Mouse (Mus musculus): ENCODE results near the gene Il4ra. TPM values are rescaled to one million over a fixed set of nuclear protein-coding genes. Genes with fewer than 3 reads are reported as not detected.

Gene Il4ra
- polyA plus RNA-seq, 2 experiments = 2.4 to 2.8 TPM

DNA sequence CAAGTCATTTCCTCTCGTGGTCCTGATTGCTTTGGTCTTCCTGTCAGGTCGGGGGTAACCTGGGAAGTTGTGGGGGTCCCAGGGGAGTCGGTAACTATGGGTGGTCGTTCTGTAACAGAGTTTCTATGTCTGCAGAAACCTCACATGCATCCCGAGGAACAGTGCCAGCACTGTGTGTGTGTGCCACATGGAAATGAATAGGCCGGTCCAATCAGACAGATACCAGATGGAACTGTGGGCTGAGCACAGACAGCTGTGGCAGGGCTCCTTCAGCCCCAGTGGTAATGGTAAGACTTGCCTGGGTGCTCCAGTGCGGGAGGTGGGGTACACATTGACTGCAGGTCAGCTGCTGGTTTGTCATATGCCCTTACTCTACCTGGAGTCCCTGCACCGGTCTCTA is 17.0 kb downstream of the Il4ra start:
- WGBS (ENCODE audit: insufficient replicate concordance) = 64% methylated on average over 8 of the region's 8 CpGs
- ATAC-seq (ENCODE audit: insufficient read depth) = no peak
- Histone ChIP-seq H3K4me3 (ENCODE audit: insufficient read depth in 1 of 2, low read depth in 2 of 2, low read length in 2 of 2) (no peak overlapping the region), H3K4me1 (replicated peaks; ENCODE audit: control insufficient read depth in 2 of 2, insufficient read depth in 2 of 2, low read length in 1 of 2) (no peaks in the 10 kb centered on the region), H3K9ac (replicated peaks) (no peak overlapping the region), H3K27ac (no peak overlapping the region), H3K27me3 (ENCODE audit: control insufficient read depth, insufficient read depth, low read length) (no peaks in the 10 kb centered on the region), H3K9me3 (ENCODE audit: control insufficient read depth, low read length) (no peaks in the 10 kb centered on the region), H3K4me2 (ENCODE audit: low read depth) (no peak overlapping the region), H3K36me3 (replicated peaks; ENCODE audit: control insufficient read depth, insufficient read depth, low read depth) (no peaks in the 10 kb centered on the region)
- DNase-seq (ENCODE audit: low read depth in 3 of 3, low spot score in 3 of 3) = no peak
- no peak for TF ChIP-seq EP300 (IDR thresholded peaks at IDR 0.05; ENCODE audit: low read depth)
- no peak for TF ChIP-seq CTCF (IDR thresholded peaks at IDR 0.05; ENCODE audit: low read depth)

DNA sequence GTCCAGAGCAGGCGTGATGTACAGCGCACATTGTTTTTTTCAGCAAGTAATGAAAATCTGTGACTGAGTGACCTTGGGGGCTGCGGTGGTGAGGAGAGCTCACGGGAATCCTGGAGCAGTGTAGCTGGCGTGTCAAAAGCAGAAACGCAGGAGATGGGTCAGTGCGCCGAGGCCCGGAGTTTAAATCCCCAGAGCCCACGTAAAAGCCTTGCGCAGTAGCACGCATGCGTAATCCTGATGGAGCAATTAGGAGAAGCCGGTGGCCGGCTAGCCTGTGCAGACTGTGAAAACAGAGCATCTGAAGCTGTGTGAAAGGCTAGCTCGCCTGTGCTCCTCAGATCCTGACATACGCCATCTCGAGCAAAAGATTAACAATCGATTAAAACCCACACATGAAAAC is 20.0 kb downstream of the Il4ra start:
- H3K27me3 ChIP-seq (ENCODE audit: control insufficient read depth, insufficient read depth, low read length) = no peaks in the 10 kb centered on the region
- H3K9ac ChIP-seq (replicated peaks) = no peak overlapping the region
- H3K4me2 ChIP-seq (ENCODE audit: low read depth) = no peak overlapping the region
- TF ChIP-seq CTCF (IDR thresholded peaks at IDR 0.05; ENCODE audit: low read depth) (no peak), EP300 (IDR thresholded peaks at IDR 0.05; ENCODE audit: low read depth) (no peak)
- no peak for DNase-seq (ENCODE audit: low read depth in 3 of 3, low spot score in 3 of 3)
- H3K36me3 ChIP-seq (replicated peaks; ENCODE audit: control insufficient read depth, insufficient read depth, low read depth) = no peaks in the 10 kb centered on the region
- no peak overlapping the region for H3K4me3 ChIP-seq (ENCODE audit: insufficient read depth in 1 of 2, low read depth in 2 of 2, low read length in 2 of 2)
- WGBS (ENCODE audit: insufficient replicate concordance) = 84% methylated on average over 19 of the region's 19 CpGs
- ATAC-seq (ENCODE audit: insufficient read depth) = no peak
- peaks cover 0 to 2% of the 10 kb centered on the region in 2 experiments; a peak in 1 of 4 replicates for H3K4me1 ChIP-seq (replicated peaks; ENCODE audit: control insufficient read depth in 2 of 2, insufficient read depth in 2 of 2, low read length in 1 of 2)
- no peak overlapping the region for H3K27ac ChIP-seq
- H3K9me3 ChIP-seq (ENCODE audit: control insufficient read depth, low read length) = no peaks in the 10 kb centered on the region

DNA sequence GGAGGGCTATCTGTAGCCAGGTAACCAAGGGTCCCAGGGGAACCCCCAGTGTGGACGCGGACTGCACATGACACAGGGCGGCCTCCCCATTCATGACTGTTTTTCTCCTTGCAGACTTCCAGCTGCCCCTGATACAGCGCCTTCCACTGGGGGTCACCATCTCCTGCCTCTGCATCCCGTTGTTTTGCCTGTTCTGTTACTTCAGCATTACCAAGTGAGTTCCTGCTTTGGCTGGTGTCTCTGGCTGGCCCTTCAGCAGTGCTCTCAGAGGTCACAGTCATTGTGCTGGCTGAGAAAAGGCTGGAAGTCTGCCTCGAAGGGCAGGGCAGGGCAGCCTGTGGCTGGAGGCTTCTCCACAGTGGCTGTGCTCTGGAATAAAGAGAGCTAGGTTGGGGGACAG is 20.8 kb downstream of the Il4ra start:
- no peaks in the 10 kb centered on the region for H3K9me3 ChIP-seq (ENCODE audit: control insufficient read depth, low read length)
- no peak for DNase-seq (ENCODE audit: low read depth in 3 of 3, low spot score in 3 of 3)
- H3K4me3 ChIP-seq (ENCODE audit: insufficient read depth in 1 of 2, low read depth in 2 of 2, low read length in 2 of 2) = no peak overlapping the region
- ATAC-seq (ENCODE audit: insufficient read depth) = no peak
- H3K9ac ChIP-seq (replicated peaks) = no peak overlapping the region
- no peak overlapping the region for H3K27ac ChIP-seq
- TF ChIP-seq EP300 (IDR thresholded peaks at IDR 0.05; ENCODE audit: low read depth) (no peak), CTCF (IDR thresholded peaks at IDR 0.05; ENCODE audit: low read depth) (no peak)
- no peak overlapping the region for H3K4me2 ChIP-seq (ENCODE audit: low read depth)
- H3K4me1 ChIP-seq (replicated peaks; ENCODE audit: control insufficient read depth in 2 of 2, insufficient read depth in 2 of 2, low read length in 1 of 2) = peaks cover 0 to 2% of the 10 kb centered on the region in 2 experiments; a peak in 1 of 4 replicates
- H3K36me3 ChIP-seq (replicated peaks; ENCODE audit: control insufficient read depth, insufficient read depth, low read depth) = no peaks in the 10 kb centered on the region
- WGBS (ENCODE audit: insufficient replicate concordance) = 64% methylated on average over 6 of the region's 6 CpGs
- no peaks in the 10 kb centered on the region for H3K27me3 ChIP-seq (ENCODE audit: control insufficient read depth, insufficient read depth, low read length)

DNA sequence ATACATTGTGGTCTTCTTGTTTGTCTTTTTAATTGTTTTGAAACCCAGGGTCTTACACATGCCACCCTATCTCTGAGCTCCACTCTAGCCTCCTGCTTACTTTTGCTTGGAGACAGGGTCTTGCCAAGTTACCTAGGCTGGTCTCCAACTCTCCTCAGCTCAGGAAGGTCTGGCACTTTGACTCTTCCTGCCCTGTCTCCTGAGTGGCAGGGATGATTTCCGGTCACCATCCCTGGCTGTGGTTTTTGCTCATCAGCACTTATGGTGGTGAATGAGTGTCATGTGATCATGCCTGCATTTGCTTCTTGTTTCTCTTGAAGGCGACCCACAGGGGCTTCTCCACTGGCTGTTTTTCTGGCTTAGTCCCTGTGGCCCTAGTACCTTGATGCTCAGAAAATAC is 21.9 kb downstream of the Il4ra start:
- ATAC-seq (ENCODE audit: insufficient read depth) = no peak
- no peak overlapping the region for H3K4me3 ChIP-seq (ENCODE audit: insufficient read depth in 1 of 2, low read depth in 2 of 2, low read length in 2 of 2)
- H3K4me2 ChIP-seq (ENCODE audit: low read depth) = no peak overlapping the region
- no peak for DNase-seq (ENCODE audit: low read depth in 3 of 3, low spot score in 3 of 3)
- no peak overlapping the region for H3K27ac ChIP-seq
- H3K27me3 ChIP-seq (ENCODE audit: control insufficient read depth, insufficient read depth, low read length) = no peaks in the 10 kb centered on the region
- H3K9me3 ChIP-seq (ENCODE audit: control insufficient read depth, low read length) = no peaks in the 10 kb centered on the region
- H3K4me1 ChIP-seq (replicated peaks; ENCODE audit: control insufficient read depth in 2 of 2, insufficient read depth in 2 of 2, low read length in 1 of 2) = peaks cover 2 to 3% of the 10 kb centered on the region in 2 experiments; a peak in 2 of 4 replicates
- TF ChIP-seq CTCF (IDR thresholded peaks at IDR 0.05; ENCODE audit: low read depth) = no peak
- no peak for TF ChIP-seq EP300 (IDR thresholded peaks at IDR 0.05; ENCODE audit: low read depth)
- H3K9ac ChIP-seq (replicated peaks) = no peak overlapping the region
- no peaks in the 10 kb centered on the region for H3K36me3 ChIP-seq (replicated peaks; ENCODE audit: control insufficient read depth, insufficient read depth, low read depth)
- WGBS (ENCODE audit: insufficient replicate concordance) = 40% methylated on average over 2 of the region's 2 CpGs

DNA sequence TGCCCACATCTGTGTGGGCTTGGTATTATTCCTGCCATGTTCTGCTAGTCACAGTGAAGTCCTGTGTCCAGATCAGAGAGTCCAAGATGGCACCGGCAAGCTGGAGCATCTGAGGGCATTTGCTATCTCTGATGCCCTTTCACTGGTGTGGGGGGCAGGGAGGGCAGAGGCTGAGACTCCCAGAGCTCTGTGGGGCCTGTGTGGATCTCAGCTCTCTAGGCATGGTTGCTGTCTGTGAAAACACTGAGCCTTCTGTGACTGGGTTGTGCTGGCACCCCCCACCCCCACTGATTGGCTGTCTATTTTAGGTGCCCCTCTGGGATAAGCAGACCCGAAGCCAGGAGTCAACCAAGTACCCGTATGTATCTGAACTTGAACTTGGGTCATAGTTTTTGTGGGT is 22.9 kb downstream of the Il4ra start:
- 60% methylated on average over 3 of the region's 3 CpGs for WGBS (ENCODE audit: insufficient replicate concordance)
- TF ChIP-seq EP300 (IDR thresholded peaks at IDR 0.05; ENCODE audit: low read depth) (no peak), CTCF (IDR thresholded peaks at IDR 0.05; ENCODE audit: low read depth) (no peak)
- Histone ChIP-seq H3K9me3 (ENCODE audit: control insufficient read depth, low read length) (no peaks in the 10 kb centered on the region), H3K4me1 (replicated peaks; ENCODE audit: control insufficient read depth in 2 of 2, insufficient read depth in 2 of 2, low read length in 1 of 2) (peaks cover 2 to 3% of the 10 kb centered on the region in 2 experiments; a peak in 2 of 4 replicates), H3K4me2 (ENCODE audit: low read depth) (no peak overlapping the region), H3K36me3 (replicated peaks; ENCODE audit: control insufficient read depth, insufficient read depth, low read depth) (no peaks in the 10 kb centered on the region), H3K27ac (no peak overlapping the region), H3K4me3 (ENCODE audit: insufficient read depth in 1 of 2, low read depth in 2 of 2, low read length in 2 of 2) (no peak overlapping the region), H3K27me3 (ENCODE audit: control insufficient read depth, insufficient read depth, low read length) (no peaks in the 10 kb centered on the region), H3K9ac (replicated peaks) (no peak overlapping the region)
- no peak for DNase-seq (ENCODE audit: low read depth in 3 of 3, low spot score in 3 of 3)
- ATAC-seq (ENCODE audit: insufficient read depth) = no peak

All from liver, embryonic 14.5 days (tissue).